Comparison of ENCODE assay signal across 16 mouse cellular contexts in the genomic region with DNA sequence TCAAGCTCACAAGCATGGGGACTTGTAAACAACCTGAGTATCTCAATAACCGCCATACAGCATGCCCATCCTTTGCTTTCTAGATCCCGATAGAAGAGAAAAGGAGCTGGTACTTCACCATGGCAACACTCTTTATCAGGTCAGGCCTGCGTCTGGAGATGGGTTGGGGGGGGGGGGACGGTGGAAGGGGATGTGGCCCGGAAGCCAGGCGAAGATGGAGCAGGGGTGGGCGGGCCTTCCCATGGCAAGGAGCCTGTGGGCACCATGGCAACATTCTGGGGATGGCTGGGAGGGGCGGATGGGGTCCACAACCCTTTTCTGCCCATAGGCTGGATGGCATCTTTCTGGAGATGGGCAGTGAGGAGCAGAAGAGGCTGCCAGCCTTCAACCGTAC. TPM values are rescaled to one million over a fixed set of nuclear protein-coding genes. Genes with fewer than 3 reads are reported as not detected.
A peak's percentile ranks its signal among the peaks of the same experiment; 100 is the strongest.
DNase-seq lines count a peak whose midpoint lies in the region; ATAC-seq lines count a peak whose summit lies in the region.
"Had no signal": no experiment of that assay in that cellular context is flagged by ENCODE, and none has a peak within 500 bp of the region (broad histone marks: within the 10 kb centered on the region; RNA-seq: fewer than 3 reads in every experiment).

No protein-coding gene starts in this region.

- H3K4me1 ChIP-seq in hindbrain, embryonic 13.5 days (replicated peaks) = peaks cover 50% of the 10 kb centered on the region
- H3K4me1 ChIP-seq in hindbrain, embryonic 11.5 days (replicated peaks; ENCODE audit: control insufficient read depth, insufficient read depth, low read length) = 0 out of 2 replicates have a peak, but pooled peaks cover 2% of the 10 kb centered on the region
- peaks cover 26% of the 10 kb centered on the region for H3K4me1 ChIP-seq in neural tube, embryonic 12.5 days
- H3K4me1 ChIP-seq in limb, embryonic 15.5 days = peaks cover 32% of the 10 kb centered on the region
- peaks cover 23% of the 10 kb centered on the region for H3K4me1 ChIP-seq in stomach, embryonic 16.5 days (ENCODE audit: control insufficient read depth, insufficient read depth, low read length)

- peak overlapping the region; percentile 84 for H3K27ac ChIP-seq in hindbrain, embryonic 13.5 days
- H3K27ac ChIP-seq in hindbrain, embryonic 11.5 days (ENCODE audit: low read depth, low read length) = no peak overlapping the region
- peak overlapping the region; percentile 50 for H3K27ac ChIP-seq in neural tube, embryonic 12.5 days
- peak overlapping the region; percentile 77 for H3K27ac ChIP-seq in limb, embryonic 15.5 days
- peak overlapping the region; percentile 79 for H3K27ac ChIP-seq in stomach, embryonic 16.5 days (ENCODE audit: low read length)

- peak overlapping the region; percentile 35; the same call in 1 of the 2 replicates for H3K9ac ChIP-seq in hindbrain, embryonic 13.5 days
- H3K9ac ChIP-seq in hindbrain, embryonic 11.5 days (ENCODE audit: low read depth, low read length) = no peak overlapping the region
- no peak overlapping the region for H3K9ac ChIP-seq in neural tube, embryonic 12.5 days
- no peak overlapping the region for H3K9ac ChIP-seq in limb, embryonic 15.5 days
- no peak overlapping the region for H3K9ac ChIP-seq in stomach, embryonic 16.5 days (ENCODE audit: low read length)

- H3K36me3 ChIP-seq in hindbrain, embryonic 13.5 days = no peaks in the 10 kb centered on the region
- no peaks in the 10 kb centered on the region for H3K36me3 ChIP-seq in hindbrain, embryonic 11.5 days (ENCODE audit: control insufficient read depth, insufficient read depth, low read length)
- no peaks in the 10 kb centered on the region for H3K36me3 ChIP-seq in neural tube, embryonic 12.5 days
- H3K36me3 ChIP-seq in limb, embryonic 15.5 days = no peaks in the 10 kb centered on the region
- H3K36me3 ChIP-seq in stomach, embryonic 16.5 days (ENCODE audit: control insufficient read depth, insufficient read depth, low read length) = no peaks in the 10 kb centered on the region

- no peak overlapping the region for H3K4me3 ChIP-seq in hindbrain, embryonic 13.5 days
- H3K4me3 ChIP-seq in hindbrain, embryonic 11.5 days (ENCODE audit: low read depth, low read length) = no peak overlapping the region
- no peak overlapping the region for H3K4me3 ChIP-seq in neural tube, embryonic 12.5 days
- H3K4me3 ChIP-seq in limb, embryonic 15.5 days = no peak overlapping the region
- no peak overlapping the region for H3K4me3 ChIP-seq in stomach, embryonic 16.5 days (replicated peaks; ENCODE audit: low read length)
- H3K4me3 ChIP-seq: erythroblast, embryonic 14.5 days had no signal

- no peak for ATAC-seq in hindbrain, embryonic 13.5 days (ENCODE audit: low FRiP score)
- ATAC-seq in hindbrain, embryonic 11.5 days (ENCODE audit: low FRiP score) = no peak
- no peak for ATAC-seq in neural tube, embryonic 12.5 days (ENCODE audit: low FRiP score, low read depth)
- no peak for ATAC-seq in limb, embryonic 15.5 days (ENCODE audit: insufficient number of reproducible peaks, low FRiP score, low TSS enrichment, low read depth)
- ATAC-seq in stomach, embryonic 16.5 days (ENCODE audit: insufficient read depth, low FRiP score) = no peak

- no peak for DNase-seq in hindbrain, embryonic 11.5 days (ENCODE audit: low spot score)
- no peak for DNase-seq in neural tube, embryonic 10.5 days (ENCODE audit: extremely low spot score, low spot score)
- DNase-seq in layer of hippocampus, postnatal 14 days (ENCODE audit: low spot score in 2 of 2) = no peak
- DNase-seq: adrenal gland, postnatal 25 days; cerebellum, adult 8-10 months; kidney, adult 8-10 months; lung, postnatal 10 days; retina, postnatal 1 day; thymus, postnatal 25 days had no signal

- WGBS in hindbrain, embryonic 13.5 days = 38% methylated on average over 9 of the region's 9 CpGs
- 45% methylated on average over 9 of the region's 9 CpGs for WGBS in hindbrain, embryonic 11.5 days
- WGBS in neural tube, embryonic 12.5 days = 42% methylated on average over 9 of the region's 9 CpGs
- WGBS in limb, embryonic 15.5 days = 45% methylated on average over 9 of the region's 9 CpGs
- WGBS in stomach, embryonic 16.5 days = 44% methylated on average over 9 of the region's 9 CpGs

- H3K4me2 ChIP-seq in hindbrain, embryonic 13.5 days = peak overlapping the region; percentile 21; the same call in 1 of the 2 replicates
- H3K4me2 ChIP-seq in hindbrain, embryonic 11.5 days (replicated peaks; ENCODE audit: low read depth, low read length) = no peak overlapping the region
- H3K4me2 ChIP-seq in neural tube, embryonic 12.5 days (replicated peaks) = peak overlapping the region; percentile 20; the same call in 1 of the 2 replicates
- no peak overlapping the region for H3K4me2 ChIP-seq in limb, embryonic 15.5 days
- H3K4me2 ChIP-seq in stomach, embryonic 16.5 days (ENCODE audit: low read depth, low read length) = no peak overlapping the region

- 0 out of 2 replicates have a peak, but pooled peaks cover 10% of the 10 kb centered on the region for H3K27me3 ChIP-seq in hindbrain, embryonic 13.5 days
- no peaks in the 10 kb centered on the region for H3K27me3 ChIP-seq in hindbrain, embryonic 11.5 days (ENCODE audit: control insufficient read depth, insufficient read depth, low read length)
- H3K27me3 ChIP-seq in neural tube, embryonic 12.5 days (replicated peaks) = no peaks in the 10 kb centered on the region
- peaks cover 4% of the 10 kb centered on the region; the same call in 1 of the 2 replicates for H3K27me3 ChIP-seq in limb, embryonic 15.5 days
- H3K27me3 ChIP-seq in stomach, embryonic 16.5 days (ENCODE audit: control insufficient read depth, insufficient read depth, low read length) = no peaks in the 10 kb centered on the region

- no peaks in the 10 kb centered on the region for H3K9me3 ChIP-seq in hindbrain, embryonic 13.5 days
- H3K9me3 ChIP-seq in hindbrain, embryonic 11.5 days (ENCODE audit: control insufficient read depth, low read length) = no peaks in the 10 kb centered on the region
- no peaks in the 10 kb centered on the region for H3K9me3 ChIP-seq in neural tube, embryonic 12.5 days
- H3K9me3 ChIP-seq in limb, embryonic 15.5 days = no peaks in the 10 kb centered on the region
- no peaks in the 10 kb centered on the region for H3K9me3 ChIP-seq in stomach, embryonic 16.5 days (replicated peaks; ENCODE audit: control insufficient read depth, low read length)

RNA-seq across cellular contexts. Expression of gene Ttc22, which starts 11.9 kb away (rescaled TPM):
- 1.6 and 1.7 TPM in 2 replicates for polyA plus RNA-seq in hindbrain, embryonic 13.5 days (2015; fragmentation: Nextera tagmentation; extraction: Ambion mirVana)
- polyA plus RNA-seq in hindbrain, embryonic 11.5 days (2014; fragmentation: Nextera tagmentation; extraction: Ambion mirVana) = 0.08 and 0.13 TPM in 2 replicates
- 1.1 and 1.8 TPM in 2 replicates for polyA plus RNA-seq in neural tube, embryonic 12.5 days (2016; fragmentation: Nextera tagmentation; extraction: Ambion mirVana)
- 18.7 and 19.2 TPM in 2 replicates for polyA plus RNA-seq in limb, embryonic 15.5 days (2015; fragmentation: Nextera tagmentation; extraction: Ambion mirVana)
- polyA plus RNA-seq in stomach, embryonic 16.5 days (2015; fragmentation: Nextera tagmentation; extraction: Ambion mirVana) = 12.6 and 15.3 TPM in 2 replicates
- total RNA-seq in layer of hippocampus, postnatal 14 days (2021) = under 1 TPM; 0.91 to 0.94 TPM
- total RNA-seq: adrenal gland, postnatal 25 days; CH12.LX had no signal
- polyA plus RNA-seq: erythroblast, embryonic 14.5 days had no signal

RNA-seq across cellular contexts. Expression of gene Pars2, which starts 16.8 kb away (rescaled TPM):
- 8.4 and 9.2 TPM in 2 replicates for polyA plus RNA-seq in hindbrain, embryonic 13.5 days (2015; fragmentation: Nextera tagmentation; extraction: Ambion mirVana)
- 9.6 and 10.3 TPM in 2 replicates for polyA plus RNA-seq in hindbrain, embryonic 11.5 days (2014; fragmentation: Nextera tagmentation; extraction: Ambion mirVana)
- polyA plus RNA-seq in neural tube, embryonic 12.5 days (2016; fragmentation: Nextera tagmentation; extraction: Ambion mirVana) = 10.1 and 11.8 TPM in 2 replicates
- 12.4 and 14.0 TPM in 2 replicates for polyA plus RNA-seq in limb, embryonic 15.5 days (2015; fragmentation: Nextera tagmentation; extraction: Ambion mirVana)
- polyA plus RNA-seq in stomach, embryonic 16.5 days (2015; fragmentation: Nextera tagmentation; extraction: Ambion mirVana) = 12.8 and 13.8 TPM in 2 replicates
- total RNA-seq in layer of hippocampus, postnatal 14 days (2021) = 1 to 10 TPM; 6.8 to 7.3 TPM

RNA-seq across cellular contexts. Expression of gene Lexm, which starts 17.0 kb away (rescaled TPM):
- polyA plus RNA-seq in hindbrain, embryonic 13.5 days (2015; fragmentation: Nextera tagmentation; extraction: Ambion mirVana) = 0.10 TPM in 1 of 2 replicates, not detected in the other
- 0.17 and 0.19 TPM in 2 replicates for polyA plus RNA-seq in hindbrain, embryonic 11.5 days (2014; fragmentation: Nextera tagmentation; extraction: Ambion mirVana)
- 0.23 TPM in 2 replicates for polyA plus RNA-seq in neural tube, embryonic 12.5 days (2016; fragmentation: Nextera tagmentation; extraction: Ambion mirVana)
- polyA plus RNA-seq in limb, embryonic 15.5 days (2015; fragmentation: Nextera tagmentation; extraction: Ambion mirVana) = not detected in 2 replicates
- polyA plus RNA-seq in stomach, embryonic 16.5 days (2015; fragmentation: Nextera tagmentation; extraction: Ambion mirVana) = not detected in 2 replicates
- total RNA-seq in layer of hippocampus, postnatal 14 days (2021) = not detected
- total RNA-seq: adrenal gland, postnatal 25 days; left cerebral cortex, postnatal 36 days had no signal
- polyA plus RNA-seq: erythroblast, embryonic 14.5 days had no signal

RNA-seq across cellular contexts. Expression of gene Ttc4, which starts 44.7 kb away (rescaled TPM):
- polyA plus RNA-seq in hindbrain, embryonic 13.5 days (2015; fragmentation: Nextera tagmentation; extraction: Ambion mirVana) = 111 and 112 TPM in 2 replicates
- 78.5 and 95.4 TPM in 2 replicates for polyA plus RNA-seq in hindbrain, embryonic 11.5 days (2014; fragmentation: Nextera tagmentation; extraction: Ambion mirVana)
- 98.2 and 106 TPM in 2 replicates for polyA plus RNA-seq in neural tube, embryonic 12.5 days (2016; fragmentation: Nextera tagmentation; extraction: Ambion mirVana)
- polyA plus RNA-seq in limb, embryonic 15.5 days (2015; fragmentation: Nextera tagmentation; extraction: Ambion mirVana) = 89.0 and 92.3 TPM in 2 replicates
- 82.7 and 83.3 TPM in 2 replicates for polyA plus RNA-seq in stomach, embryonic 16.5 days (2015; fragmentation: Nextera tagmentation; extraction: Ambion mirVana)
- 10 to 100 TPM; 38.7 to 41.3 TPM for total RNA-seq in layer of hippocampus, postnatal 14 days (2021)

Comparison
In these comparisons a context has a peak if more than half of its experiments do, and no peak if none do; other contexts are left out.
1. H3K4me2 ChIP-seq: peak in hindbrain, embryonic 13.5 days (single experiment) and neural tube, embryonic 12.5 days (single experiment); none in hindbrain, embryonic 11.5 days (single experiment), limb, embryonic 15.5 days (single experiment) and stomach, embryonic 16.5 days (single experiment).